Mouse (Mus musculus) ovary, postnatal 14 days (tissue): ENCODE measurements around the gene Mrps15.
"Not testable (repeated sequence)": the region's sequence is repeated elsewhere in the genome, so short reads cannot be mapped to it uniquely, and the experiment has no call there.

ENCODE experiments used
- DNase-seq: peaks from one replicate; pipeline ENCODE4 v3.0.0; 2022; ENCODE audit warnings: low spot score

Gene Mrps15

DNA sequence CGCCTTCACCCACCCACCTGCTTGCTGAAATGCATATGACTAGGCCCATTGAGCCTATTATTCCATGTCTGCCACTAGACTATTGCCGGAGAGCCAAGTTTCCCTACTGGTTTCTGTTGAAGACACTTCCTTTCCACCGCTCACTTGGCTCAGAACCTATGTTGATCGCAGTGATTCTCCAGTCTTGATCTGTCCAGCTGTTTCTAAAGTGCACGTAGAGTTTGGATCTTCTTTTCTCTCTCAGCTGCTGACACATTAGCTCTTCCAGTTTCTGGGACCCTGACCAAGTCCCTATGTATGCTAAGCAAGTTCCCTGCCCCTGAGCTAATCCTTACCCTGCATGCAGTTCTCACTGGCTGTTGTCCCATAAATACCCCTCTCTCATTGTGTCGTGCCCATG lies 31.1 kb downstream of the Mrps15 start:
- DNase-seq = no peak

DNA sequence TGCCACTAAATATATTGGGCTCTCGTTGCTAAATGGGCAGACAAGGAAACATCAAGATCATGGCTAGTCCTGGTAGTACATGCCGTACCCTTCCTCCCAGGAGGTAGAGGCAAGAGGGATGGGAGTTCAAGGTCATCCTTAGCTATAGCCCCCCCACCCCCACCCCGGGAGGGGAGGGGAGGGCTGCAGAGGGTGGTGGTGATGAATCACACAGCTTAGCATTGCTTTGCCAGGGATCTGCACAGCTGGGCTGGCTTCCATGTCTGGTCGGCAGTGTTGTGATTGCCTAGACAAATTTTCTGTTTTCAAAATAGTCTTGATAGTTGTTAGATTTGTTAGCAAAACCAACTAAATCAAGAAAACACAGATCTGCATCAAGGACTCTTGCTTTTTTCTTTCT lies 32.5 kb downstream of the Mrps15 start:
- DNase-seq = no peak

DNA sequence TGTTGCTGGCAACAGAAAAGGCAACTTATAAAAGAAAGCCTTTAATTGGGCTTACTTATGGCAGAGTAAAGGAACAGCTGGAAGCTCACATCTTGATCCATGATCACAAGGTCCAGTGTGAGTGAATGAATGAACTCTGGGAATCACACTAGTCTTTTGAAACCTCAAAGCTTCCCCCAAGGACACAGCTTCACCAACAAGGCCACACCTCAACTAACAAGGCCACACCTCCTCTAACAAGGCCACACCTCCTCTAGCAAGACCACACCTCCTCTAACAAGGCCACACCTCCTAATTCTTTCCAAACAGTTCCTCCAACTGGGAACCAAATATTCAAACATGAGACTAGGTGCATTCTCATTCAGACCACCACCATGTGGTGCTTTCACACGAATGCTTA lies 34.9 kb downstream of the Mrps15 start:
- DNase-seq = no peak

DNA sequence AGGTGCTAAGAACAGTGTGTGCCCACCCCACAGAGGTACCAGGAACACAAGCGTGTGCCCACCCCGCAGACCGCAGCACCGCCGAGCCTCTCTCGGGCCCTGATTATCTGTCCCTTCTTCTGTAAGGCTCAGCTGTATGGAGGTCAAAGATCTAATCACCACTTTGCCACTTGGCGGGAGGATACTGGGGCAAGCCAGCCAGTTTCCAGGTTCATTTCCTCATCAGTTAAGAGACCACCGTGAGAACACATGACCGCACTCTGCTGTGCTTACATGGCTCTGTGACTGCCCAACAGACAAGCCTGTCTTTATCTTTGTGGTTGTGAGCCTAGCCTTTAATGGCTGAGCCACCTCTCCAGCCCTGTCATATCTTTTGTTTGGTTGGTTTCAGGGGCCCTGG lies 36.3 kb downstream of the Mrps15 start:
- DNase-seq = no peak

DNA sequence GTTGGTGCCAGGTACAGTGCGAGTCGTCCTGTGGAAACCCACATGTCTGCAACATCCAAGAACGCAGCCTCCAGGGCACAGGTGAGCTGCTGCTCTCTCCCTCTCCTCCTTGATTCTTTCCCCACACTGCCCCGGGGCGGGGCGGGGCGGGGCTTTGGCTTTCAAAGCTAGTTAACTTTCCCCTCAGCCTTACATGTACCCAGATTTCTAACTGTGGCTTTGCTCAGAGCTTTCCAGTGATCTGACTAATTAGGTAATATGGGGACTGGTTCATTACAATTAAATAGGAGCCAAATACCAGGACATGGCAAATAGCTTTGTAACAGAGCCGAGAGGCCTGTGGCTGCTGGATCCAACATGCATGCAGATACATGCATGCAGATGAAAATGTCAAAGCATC lies 37.7 kb downstream of the Mrps15 start:
- DNase-seq = no peak

DNA sequence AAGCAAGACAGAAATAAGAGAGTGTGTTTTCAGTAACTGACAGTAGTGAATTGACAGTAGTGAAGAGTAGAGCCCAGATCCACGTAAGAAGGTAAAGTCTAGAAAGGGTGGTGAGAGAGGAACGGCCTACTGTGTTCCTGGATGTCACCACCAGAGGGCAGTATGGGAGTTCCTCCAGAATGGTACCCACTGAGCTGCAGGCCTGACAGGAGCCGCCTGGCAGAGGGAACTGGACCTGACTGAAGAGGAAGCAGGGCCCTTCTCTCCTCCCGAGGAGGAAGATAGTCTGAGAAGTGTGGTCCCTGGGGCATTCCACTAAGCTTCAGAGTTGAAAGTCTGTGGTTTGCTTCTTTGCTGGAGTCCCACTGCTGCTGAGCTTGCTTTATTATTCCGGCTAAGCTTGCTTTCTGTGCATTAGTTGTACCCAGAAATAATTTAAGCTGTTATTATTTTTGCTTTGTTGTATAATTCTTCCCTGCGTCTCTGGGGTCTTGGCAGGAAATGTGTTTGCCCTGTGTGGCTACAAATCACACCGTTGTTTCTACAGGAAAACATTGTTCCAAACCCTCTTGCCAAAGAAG lies 39.4 kb downstream of the Mrps15 start:
- peak; percentile 68 for DNase-seq

DNA sequence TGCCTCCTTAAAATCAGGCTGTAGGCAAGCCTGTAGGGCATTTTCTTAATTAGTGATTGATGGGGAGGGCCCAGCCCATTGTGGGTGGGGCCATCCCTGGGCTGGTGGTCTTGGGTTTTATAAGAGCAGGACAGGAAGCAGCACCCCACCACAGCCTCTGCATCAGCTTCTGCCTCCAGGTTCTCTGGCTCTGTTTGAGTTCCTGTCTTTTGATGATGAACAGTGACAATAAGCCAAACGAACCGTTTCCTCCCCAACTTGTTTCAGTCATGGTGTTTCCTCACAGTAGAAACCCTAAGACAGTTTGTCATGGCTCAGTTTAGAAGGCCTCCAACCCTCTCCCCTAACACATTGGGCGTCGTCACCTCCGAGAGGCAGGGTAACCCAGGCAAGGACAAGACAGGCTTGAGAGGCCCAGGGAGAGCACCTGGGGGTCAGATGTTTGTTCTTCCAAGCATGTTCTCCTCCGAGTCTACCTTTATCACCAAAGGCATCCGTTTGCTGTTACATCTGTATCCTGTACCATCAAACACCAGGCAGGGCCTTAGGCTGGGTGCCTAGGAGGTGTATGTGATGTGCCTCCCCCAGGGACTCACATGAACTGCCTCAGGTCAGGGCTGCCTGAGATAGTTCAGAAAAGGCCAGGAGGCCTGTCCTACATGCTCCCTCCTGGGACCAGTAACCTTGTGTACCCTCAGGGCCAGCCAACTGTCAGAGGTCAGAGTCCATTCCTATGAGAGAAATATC lies 43.5 kb downstream of the Mrps15 start:
- no peak for DNase-seq

DNA sequence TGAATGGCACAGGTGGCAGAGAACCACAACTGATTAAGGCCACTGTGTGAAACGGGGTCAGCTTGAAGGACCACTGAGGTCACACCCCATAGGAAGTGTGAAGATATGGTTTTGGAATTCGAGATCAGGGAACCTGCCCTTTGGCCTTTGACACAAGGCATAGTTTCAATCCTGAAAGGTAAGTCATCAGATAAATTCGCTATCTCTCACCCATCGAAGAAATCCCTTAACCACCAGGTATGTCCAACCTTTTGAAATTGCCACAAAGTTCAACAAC lies 44.1 kb downstream of the Mrps15 start:
- DNase-seq = no peak

DNA sequence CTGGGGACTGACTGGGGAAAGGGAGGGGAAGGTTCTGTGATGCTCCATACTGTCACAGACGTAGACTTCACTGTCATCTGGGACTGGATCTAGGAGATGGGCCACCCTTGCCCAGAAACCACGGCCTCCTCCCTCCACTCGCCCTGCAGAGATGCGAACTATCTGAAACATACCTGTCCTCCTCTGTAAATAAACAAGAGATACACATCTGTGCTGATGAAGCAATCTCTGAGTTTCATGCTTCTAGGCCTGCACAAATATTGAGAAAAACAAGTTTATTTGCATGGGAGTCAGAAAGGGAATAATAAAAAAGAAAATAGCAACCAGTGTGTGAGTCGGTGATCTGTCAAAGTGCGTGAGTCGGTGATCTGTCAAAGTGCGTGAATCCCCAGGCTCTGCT lies 45.1 kb downstream of the Mrps15 start:
- no peak for DNase-seq

DNA sequence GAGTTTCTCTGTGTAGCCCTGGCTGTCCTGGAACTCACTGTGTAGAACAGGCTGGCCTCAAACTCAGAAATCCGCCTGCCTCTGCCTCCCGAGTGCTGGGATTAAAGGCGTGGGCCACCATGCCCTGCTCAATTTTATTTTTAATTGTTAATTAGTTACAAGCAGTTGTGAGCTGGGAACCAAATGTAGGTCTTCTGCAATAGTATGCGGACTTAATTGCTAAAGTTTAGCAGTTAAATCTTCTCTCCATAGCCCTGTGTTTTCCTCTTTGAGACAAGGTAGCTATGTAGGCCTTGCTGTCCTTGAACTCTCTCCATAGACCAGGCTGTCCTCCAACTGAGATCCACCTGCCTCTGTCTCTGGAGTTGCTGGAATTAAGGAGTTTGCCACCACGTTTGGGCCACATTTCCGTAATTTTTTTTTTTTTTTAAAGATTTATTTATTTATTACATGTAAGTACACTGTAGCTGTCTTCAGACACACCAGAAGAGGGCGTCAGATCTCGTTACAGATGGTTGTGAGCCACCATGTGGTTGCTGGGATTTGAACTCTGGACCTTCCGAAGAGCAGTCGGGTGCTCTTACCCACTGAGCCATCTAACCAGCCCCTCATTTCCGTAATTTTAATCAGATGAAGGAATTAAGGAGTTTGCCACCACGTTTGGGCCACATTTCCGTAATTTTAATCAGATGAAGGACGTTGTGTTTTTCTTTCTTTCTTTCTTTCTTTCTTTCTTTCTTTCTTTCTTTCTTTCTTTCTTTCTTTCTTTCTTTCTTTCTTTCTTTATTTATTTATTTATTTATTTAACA lies 49.1 kb downstream of the Mrps15 start:
- not testable (repeated sequence) for DNase-seq

DNA sequence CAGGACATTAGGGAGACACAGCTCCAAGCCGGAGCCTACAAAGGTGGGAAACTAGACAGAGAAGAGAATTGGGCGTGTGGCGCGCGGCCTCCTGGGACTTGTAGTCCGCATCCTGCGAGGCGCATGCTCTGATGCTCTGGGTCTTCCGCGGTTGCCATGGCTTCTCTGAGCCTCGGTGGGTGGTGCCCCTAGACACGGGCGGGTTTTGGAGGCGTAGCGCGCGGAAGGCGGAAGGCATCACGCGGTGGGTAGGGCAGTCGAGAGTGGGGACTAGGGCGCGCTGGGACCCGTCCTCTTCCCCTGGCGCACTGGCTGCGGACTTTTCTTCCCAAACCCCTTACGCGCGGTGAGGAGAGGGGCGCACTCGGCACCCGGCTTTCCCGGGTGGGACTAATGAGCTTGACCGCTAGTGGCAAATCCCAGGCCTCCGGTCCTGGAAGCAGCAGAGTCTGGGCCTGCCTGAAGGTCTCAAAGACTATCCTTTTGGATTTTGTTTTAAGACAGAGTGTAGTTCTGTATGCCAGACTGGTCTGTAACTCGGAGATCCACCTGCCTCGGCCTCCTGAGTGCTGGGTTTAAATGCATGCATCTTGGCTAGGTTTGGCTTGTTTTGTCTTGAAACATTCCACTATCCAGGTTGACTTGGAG lies 49.9 kb downstream of the Mrps15 start, which contains the start of gene Lsm10:
TSS of gene Lsm10 (plus strand) at position 160 of the 648 bp plus-strand sequence.
- peak; percentile 83 for DNase-seq

DNA sequence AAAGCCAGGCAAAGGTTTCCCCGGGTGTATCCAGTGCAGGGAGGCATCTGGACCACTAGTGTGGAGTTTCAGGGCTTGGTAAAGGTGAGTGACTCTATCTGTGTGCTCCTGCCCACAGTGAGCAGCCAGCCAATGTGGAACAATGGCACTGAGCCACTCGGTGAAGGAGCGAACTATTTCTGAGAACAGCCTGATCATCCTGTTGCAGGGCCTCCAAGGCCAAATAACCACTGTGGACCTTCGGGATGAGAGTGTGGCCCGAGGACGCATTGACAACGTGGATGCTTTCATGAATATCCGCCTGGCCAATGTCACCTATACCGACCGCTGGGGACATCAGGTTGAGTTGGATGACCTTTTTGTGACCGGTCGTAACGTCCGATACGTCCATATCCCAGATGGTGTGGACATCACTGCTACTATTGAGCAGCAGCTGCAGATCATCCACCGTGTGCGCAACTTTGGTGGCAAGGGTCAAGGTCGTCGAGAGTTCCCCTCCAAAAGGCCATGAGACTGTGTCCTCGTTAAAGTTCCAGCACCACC lies 51.1 kb downstream of the Mrps15 start:
- DNase-seq = no peak

DNA sequence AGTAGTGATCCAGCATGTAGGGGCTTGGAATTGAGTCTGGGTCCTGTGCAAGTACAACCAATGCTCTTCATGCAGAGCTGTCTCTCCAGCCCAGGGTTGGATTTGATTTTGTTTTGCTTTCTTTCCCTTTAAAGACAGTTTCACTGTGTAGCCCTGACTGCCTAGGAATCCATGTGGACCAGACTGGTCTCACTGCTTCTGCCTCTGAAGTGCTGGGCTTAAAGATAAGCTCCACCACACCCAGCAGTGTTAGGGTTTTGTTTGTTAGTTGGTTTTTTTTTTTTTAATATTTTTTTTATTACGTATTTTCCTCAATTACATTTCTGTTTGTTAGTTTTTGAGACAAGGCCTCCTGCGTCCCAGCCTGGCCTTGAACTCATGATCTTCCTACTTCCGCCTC lies 52.6 kb downstream of the Mrps15 start:
- no peak for DNase-seq

DNA sequence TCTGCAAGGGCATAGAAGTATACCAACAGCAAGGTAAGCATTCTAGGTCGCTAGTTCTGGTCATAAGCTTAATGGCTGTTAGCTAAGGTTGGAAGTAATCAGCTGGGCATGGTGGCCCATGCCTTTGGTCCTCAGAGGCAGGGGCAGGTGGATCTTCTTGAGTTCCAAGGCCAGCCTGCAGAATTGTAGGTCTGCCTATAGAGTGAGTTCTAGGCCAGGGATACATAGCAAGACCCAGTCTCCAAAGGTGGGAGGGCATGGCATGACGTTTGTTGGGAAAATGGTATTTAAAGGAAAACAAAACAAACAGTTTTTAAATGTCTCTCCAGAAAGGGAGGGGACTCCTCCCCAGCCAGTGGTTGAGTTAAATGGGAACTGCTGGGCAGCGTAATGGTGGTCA lies 54.0 kb downstream of the Mrps15 start:
- no peak for DNase-seq

DNA sequence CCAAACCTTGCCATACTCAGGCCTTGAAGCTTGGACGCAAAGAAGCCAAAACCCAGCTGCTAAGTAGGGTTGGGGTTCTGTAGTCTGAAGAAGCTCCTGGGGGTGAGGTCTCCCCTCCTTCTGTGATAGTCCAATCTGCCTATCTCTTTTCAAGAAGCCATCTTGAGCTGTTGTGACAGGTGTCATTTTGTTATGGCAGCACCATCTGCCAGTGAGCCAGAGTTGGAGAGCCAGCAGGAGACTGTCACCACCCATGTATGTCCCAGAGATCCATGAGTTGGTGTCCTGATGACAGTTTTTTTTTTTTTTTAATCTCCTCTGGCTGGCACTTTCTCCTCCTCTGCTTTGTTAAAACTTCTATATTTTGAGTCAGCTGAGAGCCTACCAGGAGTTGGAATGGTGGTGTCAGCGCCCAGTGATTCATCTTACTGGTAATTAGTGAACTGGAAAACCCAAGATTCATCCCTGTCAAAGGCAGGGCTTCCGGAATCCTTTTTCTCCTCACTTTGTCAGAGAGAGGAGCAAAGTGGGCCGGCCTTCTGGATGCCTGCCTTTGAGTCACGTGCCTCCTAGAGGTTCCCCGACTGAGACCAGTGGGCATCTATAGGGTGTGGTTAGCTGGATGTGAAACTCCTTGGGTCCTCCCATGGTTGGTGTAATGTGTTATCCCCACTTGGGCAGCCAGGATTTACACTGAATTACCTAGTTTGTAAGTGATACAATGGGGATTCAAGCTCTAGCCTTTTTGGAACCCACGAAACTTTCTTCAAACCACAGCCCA lies 55.5 kb downstream of the Mrps15 start:
- no peak for DNase-seq

DNA sequence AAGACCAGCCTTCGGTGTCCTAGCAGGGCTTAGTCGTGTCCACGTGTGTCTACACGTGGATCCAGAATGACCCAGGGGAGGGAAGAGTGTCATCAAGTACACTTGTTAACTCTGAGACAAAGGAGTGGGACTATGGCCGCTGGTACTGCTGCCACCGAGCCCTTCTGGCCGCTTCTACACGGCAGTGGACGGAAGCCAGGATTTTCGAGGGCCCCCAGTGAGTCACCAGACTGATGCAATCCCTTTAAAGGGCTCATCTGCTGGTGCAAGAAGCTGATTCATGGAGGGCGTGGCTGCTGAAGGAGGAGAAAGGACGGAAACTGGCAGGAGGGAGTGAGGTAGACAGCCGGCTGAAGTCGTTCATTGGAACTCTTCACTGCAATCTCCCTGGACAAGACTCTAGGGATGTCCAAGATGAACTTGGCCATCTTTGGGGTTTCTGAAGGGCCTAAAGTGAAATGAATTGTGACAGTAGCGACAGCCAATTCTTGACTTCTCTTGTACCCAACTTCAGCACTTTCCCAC lies 56.4 kb downstream of the Mrps15 start:
- DNase-seq = peak; percentile 69

DNA sequence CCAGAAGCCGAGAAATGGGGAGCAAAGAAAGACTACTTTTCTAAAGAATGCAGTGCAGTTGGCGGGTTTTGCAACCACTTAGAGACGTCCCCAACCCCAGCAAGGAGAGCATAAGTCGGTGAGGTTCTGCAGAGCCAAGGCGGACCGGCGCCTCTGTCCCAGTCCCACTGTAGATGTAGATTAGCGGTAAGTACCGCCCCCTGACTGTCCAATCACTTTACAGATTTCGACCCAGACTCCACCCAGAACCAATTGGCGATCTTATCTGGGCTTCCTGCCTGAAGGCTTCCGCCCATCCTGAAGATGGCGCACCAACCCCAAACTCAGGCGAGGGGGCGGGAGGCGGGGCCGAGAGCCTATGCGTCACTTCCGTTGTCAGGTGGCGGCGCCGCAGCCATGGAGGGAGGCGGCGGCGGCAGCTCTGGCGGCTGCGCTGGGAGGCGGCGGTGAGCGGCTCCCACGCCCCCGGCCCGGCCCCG lies 56.9 kb downstream of the Mrps15 start, which contains the start of gene Stk40:
TSS of gene Stk40 (plus strand) at position 368 of the 479 bp plus-strand sequence.
- DNase-seq = peak; percentile 93

DNA sequence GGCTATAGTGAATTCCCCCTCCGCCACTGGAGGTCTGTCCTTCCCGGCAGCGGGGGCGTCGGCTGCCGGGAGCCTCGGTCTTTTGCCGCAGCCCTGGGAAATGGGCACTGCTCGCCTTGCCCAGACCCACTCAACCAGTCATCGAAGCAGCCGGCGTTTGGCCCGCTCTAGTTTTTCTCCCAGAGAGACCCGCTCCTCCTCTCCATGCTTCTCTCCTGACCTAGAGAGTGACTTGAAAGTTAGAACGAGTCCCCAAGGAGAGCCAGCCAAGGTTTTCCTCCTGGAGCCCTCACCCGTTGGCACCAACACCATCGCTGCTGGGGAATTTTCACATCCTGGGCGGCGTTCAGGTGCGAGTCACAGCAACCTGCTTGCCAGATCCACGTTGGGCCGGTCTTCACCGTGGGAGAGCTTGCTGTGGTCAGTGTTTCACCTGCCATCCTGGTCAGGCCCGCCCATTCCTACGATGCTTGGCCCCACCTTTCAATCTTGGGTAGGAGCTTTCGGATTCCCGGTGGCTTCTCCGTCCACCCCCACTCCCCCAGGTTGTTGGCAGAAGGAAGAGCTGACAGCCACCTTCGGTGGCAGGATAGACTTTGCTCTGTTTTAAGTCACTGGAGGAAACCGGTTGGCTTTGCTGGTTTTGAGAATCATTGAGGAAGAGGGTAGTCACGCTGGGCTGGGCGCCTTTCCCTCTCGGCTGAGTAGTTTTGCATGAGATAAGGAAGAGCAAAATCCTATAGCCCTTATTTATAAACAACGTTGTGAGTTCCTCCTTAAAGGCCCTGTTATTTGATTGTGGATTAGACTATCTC lies 57.7 kb downstream of the Mrps15 start:
- peak; percentile 18 for DNase-seq
